Mouse (Mus musculus): ENCODE measurements around the gene Senp3. TPM values are rescaled to one million over a fixed set of nuclear protein-coding genes. Genes with fewer than 3 reads are reported as not detected.
"Not testable (repeated sequence)": the region's sequence is repeated elsewhere in the genome, so short reads cannot be mapped to it uniquely, and the experiment has no call there.

The Senp3 gene
- total RNA-seq, 2 experiments from 2014 or later, result 98.4 to 117 TPM

DNA sequence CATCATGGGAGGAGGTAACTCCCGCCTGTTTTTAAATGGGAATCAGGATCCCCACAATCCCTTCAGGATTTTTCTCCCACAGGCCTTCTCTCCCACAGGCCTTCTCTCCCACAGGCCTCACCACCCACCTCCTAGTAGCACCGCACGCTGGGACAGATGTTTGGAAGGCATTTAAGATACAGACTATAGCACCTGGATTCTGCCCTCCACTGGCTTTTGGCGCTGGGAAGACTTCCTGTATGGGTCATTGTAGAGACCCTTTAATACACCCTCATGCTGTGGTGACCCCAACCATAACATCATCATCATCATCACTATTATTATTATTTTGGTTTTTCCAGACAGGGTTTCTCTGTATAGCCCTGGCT, 25.6 kb upstream of the Senp3 start:
- no peak for ATAC-seq (replicated peaks; ENCODE audit: low FRiP score, low TSS enrichment, poor library complexity, severe bottlenecking)

DNA sequence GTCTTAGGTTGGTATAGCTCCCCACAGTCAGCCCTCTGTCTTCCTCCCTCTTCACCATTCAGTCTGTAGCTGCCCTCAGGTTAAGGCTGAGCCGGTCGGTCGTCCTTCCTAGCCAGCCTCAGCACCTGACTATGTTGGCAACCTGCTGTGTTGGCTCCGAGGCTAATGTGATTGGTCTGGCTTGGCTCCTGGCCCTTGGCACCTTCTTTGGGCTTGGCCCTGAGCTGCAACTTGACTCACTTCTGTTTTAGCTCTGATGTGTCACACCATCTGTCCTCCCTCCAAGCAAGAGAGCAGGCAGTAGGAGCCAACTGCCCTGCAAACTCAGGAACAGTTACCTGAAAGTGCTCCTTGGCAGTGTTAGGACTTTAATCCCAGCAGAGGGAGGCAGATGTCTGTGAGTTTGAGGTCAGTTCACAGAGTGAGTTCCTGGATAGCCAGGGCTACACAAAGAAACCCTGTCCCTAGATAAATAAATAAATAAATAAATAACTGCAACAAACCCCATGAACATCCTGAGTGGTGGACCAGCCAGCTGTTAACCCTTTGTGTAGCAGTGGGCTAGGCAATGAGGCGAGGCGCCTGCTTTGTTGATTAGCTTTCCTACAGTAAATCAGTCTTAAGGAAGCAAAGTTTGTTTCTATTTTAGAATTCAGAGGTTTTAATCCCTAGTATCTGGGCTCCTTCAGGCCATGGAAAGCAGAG, 25.0 kb upstream of the Senp3 start:
- 0 out of 2 replicates have a peak, but pooled peaks have one; percentile 36 for ATAC-seq (replicated peaks; ENCODE audit: low FRiP score, low TSS enrichment, poor library complexity, severe bottlenecking)

DNA sequence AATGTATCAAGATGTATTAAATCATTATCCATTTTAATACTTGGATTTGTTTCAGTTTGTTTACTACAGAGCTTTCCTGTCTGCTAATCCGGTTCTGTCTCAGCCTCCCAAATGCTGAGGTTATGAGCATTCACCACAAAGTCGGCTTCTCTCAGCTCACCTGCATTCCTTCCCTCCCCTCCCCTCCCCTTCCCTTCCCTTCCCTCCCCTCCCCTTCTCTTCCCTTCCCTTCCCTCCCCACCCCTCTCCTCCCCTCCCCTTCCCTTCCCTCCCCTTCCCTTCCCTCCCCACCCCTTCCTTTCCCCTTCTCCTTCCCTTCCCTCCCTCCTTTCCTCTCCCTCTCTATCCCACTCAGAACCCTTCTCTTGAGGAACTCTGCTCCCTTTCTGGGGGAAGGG, 22.7 kb upstream of the Senp3 start:
- ATAC-seq (replicated peaks; ENCODE audit: low FRiP score, low TSS enrichment, poor library complexity, severe bottlenecking), result no peak

DNA sequence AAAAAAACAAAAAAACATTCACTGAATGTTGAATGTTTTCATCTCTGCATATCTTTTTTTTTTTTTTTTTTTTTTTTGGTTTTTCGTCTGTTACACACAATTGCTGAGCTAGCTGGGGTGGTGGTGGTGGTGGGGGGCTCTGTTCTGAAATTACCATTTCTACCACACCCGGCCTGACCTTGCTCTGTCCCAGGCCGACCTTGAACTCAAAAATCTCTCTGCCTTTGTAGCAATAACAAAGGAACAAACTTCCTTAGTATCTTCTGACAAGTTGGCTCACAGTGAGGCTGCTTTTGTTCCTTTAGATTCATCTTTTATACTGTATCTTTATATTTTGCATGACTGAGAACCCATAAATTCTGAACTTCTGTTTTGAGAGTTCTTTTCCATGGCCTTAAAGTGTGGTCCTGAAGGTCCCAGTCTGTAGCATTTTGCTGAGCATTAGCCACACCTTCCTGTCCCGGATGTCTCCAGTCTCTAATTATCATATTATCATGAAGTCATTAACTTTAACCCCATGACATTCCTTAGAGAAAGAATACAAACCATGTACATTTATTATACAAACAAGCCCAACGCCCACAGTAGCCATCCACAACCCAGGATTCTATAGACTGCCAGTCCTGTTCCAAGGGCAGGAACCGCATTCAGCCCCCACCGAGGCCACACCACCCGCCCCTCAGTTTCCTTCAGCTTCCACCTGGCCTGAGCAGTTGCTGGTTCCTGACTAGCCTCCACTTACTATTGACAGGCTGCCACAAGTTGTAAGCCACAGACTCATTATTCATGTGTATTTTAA, 22.1 kb upstream of the Senp3 start:
- ATAC-seq (replicated peaks; ENCODE audit: low FRiP score, low TSS enrichment, poor library complexity, severe bottlenecking), result no peak

DNA sequence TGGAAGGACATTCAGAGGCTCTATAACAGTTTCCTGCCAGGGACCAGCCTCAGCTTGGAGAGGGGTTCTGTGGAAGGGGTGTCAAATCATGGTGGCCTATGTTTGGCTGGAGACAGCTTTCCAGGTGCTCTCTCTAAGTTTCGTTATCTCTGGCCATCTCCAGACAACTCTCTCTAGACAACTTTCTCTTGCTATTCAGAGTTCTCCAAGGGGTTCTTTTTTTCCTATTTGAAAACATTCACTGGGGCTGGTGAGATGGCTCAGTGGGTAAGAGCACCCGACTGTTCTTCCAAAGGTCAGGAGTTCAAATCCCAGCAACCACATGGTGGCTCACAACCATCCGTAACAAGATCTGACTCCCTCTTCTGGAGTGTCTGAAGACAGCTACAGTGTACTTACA, 21.5 kb upstream of the Senp3 start:
- ATAC-seq (replicated peaks; ENCODE audit: low FRiP score, low TSS enrichment, poor library complexity, severe bottlenecking), result not testable (repeated sequence)

DNA sequence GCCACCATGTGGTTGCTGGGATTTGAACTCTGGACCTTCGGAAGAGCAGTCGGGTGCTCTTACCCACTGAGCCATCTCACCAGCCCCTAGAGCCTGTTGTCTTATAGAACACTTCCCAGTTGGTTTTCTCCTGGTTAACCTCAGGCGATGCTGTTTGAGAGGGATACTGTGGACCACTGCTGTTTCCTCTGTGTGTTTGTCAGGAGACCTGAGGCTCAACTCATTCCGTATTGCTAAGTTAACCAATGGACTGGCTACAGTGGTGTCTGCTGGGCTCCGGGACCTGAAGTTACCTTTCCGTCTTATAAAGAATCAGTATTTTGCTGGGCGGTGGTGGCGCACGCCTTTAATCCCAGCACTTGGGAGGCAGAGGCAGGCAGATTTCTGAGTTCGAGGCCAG, 21.0 kb upstream of the Senp3 start:
- ATAC-seq (replicated peaks; ENCODE audit: low FRiP score, low TSS enrichment, poor library complexity, severe bottlenecking), result not testable (repeated sequence)

DNA sequence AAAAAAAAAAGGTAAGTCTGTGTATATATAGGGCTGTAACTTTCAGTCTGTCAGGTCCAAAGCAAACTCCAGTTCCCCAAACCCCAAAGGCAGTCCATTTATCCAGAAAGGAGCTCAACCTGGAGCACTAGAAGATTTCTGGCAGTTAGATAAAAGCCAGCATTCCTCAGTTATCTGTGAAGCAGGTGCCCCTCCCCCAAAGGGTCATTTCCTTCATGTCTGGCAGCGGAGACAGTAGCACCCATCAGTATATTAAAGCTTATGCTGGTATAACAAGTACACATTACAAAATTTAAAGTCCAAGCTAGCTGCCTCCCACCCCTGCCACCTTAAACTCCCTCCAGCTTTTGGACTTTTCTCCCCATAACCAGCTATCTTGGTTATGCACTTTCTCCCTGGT, 17.7 kb upstream of the Senp3 start:
- no peak for ATAC-seq (replicated peaks; ENCODE audit: low FRiP score, low TSS enrichment, poor library complexity, severe bottlenecking)

DNA sequence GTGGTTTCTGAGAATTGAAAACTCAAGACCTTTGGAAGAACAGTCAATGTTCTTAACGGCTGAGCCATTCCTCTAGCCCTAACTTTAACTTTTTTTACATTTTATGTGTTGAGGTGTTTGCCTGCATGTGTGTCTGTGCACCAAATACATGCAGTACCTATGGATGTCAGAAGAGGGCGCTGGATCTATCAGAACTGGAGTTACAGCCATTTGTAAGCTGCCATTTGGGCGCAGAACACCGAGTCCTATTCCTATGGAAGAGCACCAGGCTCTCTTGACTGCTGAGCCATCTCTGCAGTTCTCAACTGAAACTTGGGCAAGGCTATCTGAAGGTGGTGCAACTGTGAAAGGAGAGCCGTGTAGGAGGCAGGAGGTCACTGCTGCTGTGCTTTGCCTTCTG, 16.7 kb upstream of the Senp3 start:
- no peak for ATAC-seq (replicated peaks; ENCODE audit: low FRiP score, low TSS enrichment, poor library complexity, severe bottlenecking)

DNA sequence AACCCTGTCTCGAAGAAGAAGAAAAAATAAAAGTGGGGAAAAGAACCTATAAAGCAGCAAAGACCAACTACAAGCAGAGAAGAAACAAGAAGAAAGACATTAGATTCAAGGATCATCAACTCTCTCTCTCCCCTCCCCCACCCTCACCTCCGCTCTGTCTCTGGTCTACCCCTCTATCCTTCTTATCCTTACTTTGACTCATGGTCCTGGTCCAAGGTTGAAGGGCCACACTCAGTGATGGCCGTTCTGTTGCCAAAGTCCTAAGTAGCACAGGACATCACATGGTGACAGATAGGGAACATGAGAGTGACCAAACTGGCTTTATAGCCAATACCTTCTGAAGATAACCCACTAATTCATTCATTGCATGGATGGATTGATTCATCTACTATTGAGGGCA, 15.5 kb upstream of the Senp3 start:
- no peak for ATAC-seq (replicated peaks; ENCODE audit: low FRiP score, low TSS enrichment, poor library complexity, severe bottlenecking)

DNA sequence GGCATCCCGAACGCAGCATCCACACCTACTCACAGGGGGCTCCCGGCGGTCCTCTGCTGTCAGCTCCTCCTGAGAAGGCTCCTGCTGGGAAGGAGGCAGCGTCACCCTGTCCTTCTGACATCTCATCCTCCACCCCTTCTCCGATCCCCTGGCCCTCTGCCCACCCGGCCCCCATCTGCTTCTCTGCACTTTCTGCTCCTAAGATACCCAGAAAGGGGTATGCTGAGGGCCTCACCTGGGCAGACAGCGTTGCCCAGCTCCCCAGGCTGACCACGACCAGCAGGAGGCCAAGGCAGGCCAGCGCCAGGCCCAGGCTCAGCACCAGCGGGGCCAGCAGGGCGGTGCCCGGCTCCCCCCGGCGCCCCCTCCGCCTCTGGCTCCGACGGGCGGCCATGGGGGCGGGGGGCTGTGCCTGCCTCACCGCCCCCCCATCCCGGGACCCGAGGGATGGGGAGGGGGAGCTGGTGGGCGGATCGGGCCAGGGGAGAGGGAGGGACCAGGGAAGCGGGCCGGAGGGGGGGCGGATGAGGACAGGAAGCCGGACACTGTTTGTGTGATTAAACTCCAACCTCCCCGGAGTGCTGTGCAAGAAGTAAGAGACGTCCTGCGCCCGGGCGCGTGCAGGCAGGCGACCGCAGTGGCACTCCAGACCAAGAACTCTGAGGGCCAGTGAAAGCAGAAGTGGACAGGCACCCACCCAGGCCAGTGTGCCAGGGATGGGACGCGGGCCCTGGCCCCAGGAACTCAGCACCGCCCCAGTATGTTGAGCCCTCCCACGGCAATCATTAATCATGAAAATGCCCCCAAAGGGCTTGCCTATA, 13.7 kb upstream of the Senp3 start, which contains the start of the genes Tnfsf12 and Tnfsfm13:
TSS of gene Tnfsf12 (minus strand) at position 489 of the 821 bp plus-strand sequence.
TSS of gene Tnfsfm13 (minus strand) at position 738 of the 821 bp plus-strand sequence.
- peak; percentile 21; the same call in 1 of the 2 replicates for ATAC-seq (replicated peaks; ENCODE audit: low FRiP score, low TSS enrichment, poor library complexity, severe bottlenecking)

DNA sequence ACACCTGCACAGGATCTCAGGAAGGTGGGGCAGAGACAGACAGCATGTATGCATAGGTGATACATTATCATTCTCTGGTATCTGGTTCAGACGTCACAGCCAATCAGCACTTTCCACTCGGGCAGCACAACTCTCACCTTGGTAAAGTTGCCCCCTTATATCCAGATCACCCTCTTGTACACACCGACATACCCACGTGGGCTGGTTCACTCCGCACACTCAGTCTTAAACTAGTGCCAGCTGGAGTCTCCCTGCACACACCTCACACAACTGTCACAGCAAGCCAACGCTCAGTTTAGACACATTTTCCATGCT, 13.1 kb upstream of the Senp3 start:
- 0 out of 2 replicates have a peak, but pooled peaks have one; percentile 11 for ATAC-seq (replicated peaks; ENCODE audit: low FRiP score, low TSS enrichment, poor library complexity, severe bottlenecking)

DNA sequence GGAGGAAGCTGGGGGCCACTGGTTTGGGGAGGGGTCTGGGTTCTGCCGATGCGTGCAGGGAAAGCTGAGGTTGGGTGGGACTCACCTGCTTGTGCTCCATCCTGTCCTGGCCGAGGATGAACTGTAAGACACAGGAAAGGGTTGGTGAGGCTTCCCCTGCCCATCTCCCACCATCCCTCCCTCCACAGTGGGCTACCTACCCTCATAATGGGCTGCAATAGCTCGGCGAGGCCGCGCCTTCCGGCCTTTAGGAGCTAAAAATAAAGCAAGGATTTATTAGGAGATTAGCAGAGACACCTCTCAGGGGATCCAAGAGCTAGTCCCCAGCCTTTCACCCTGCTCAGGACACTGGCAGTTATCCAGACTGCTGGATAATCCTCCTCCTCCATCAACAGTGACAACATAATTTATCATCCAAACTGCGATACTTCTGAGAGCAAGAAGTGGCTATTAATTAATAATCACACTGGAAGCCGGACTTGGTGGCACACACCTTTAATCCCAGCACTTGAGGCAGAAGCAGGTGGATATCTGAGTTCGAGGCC, 11.6 kb upstream of the Senp3 start:
- ATAC-seq (replicated peaks; ENCODE audit: low FRiP score, low TSS enrichment, poor library complexity, severe bottlenecking), result no peak

DNA sequence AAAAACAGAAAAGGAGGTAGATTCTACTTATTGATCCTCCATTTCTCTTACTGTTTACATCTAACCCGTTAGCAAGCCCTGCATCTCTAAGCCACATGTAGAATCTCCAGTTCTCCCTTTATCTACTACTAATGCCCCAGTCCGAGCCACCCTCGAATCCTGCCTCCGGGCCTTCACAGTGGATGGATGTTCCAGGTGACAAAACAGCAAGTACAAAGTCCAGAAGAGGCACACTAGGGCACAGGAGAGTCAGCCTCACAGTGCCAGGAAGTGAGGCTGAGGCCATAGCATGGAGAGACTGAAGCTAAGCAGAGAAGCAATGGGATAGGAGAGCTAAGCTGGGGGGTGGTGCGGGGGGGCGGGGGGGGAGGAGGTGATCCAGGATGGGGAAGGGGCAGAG, 11.0 kb upstream of the Senp3 start:
- ATAC-seq (replicated peaks; ENCODE audit: low FRiP score, low TSS enrichment, poor library complexity, severe bottlenecking), result no peak

DNA sequence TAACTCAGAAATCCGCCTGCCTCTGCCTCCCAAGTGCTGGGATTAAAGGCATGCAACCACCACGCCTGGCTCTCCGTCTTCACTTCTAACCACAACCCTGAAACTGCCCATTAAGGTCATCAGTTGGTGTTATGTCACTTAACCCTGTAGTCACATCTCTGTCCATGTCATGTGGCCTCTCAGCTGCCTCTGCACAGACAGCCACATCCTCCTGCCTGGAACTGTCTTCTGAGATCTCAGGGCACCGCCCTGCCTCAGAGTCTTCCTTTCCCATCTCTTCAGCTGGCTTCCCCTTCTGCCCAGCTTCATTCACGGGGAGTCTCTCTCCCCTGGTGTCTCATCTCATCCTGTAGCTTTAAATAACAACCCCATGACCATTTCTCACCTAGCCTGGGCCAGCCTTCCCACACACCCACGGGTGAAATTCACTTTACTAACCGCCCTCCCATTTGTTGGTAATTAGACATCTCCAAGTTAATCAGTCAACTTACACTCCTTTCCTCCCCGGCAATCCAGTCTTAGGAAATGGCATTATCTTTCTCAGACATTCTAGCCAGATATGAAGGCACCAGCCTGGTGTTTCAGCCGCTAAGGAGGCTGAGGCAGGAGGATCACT, 10.4 kb upstream of the Senp3 start:
- no peak for ATAC-seq (replicated peaks; ENCODE audit: low FRiP score, low TSS enrichment, poor library complexity, severe bottlenecking)

DNA sequence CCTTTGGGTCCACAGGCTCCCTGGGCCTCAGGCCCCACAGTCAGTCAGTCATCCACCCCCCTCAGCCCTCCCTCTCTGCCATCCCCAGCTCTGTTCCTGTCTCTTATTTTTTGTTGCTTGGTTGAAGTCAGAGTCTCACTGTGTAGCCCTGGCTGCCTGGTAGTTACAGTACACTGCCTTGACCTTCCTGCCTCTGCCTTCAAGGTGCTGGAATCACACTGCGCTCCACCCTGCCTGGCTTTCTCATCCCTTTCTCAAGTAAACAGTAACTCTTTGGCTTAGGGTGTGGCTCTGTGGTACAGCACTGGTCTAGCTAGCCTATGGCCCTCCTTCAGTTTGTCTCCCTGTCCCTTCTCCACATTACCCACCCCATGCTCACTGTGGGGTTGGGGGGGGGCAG, 8.0 kb upstream of the Senp3 start:
- ATAC-seq (replicated peaks; ENCODE audit: low FRiP score, low TSS enrichment, poor library complexity, severe bottlenecking), result no peak

DNA sequence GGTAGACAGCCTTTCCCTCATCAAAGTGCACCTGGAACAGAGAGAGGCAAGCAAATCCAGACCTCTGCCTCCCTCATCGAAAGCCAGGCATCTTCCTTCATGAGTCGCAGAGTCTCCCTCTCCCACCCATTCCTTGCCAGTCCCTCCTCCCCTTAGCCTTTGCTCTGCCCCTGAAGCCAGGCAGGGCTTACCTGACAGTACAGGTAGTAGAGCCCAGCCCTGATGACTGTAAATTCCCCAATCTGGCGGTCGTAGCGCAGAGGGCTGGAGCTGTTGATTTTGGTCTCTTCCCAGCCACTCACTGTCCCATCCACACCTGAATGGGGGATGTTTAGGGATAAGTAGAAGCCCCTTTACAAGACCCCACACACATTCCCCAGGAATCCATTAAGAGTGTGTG, 5.2 kb upstream of the Senp3 start:
- ATAC-seq (replicated peaks; ENCODE audit: low FRiP score, low TSS enrichment, poor library complexity, severe bottlenecking), result no peak

DNA sequence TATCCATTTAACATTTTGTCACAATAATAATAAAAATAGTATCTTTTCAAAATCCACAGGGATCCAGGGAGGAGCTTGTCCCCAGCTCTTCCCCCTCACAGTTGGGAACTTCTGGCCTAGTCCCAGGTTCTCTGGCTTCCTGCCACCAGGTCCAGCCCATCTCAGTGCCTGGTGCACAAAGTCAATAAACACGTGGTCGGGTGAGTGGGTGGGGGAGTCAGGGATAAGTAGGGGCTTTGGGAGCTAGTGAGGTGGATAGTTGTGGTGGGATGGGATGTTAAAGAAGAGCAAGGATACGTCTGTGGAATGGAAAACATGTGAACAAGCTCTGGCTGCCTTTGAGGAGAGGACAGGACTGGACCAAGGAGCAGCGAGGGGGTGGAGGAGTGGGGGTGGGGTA, 4.5 kb upstream of the Senp3 start:
- ATAC-seq (replicated peaks; ENCODE audit: low FRiP score, low TSS enrichment, poor library complexity, severe bottlenecking), result no peak

DNA sequence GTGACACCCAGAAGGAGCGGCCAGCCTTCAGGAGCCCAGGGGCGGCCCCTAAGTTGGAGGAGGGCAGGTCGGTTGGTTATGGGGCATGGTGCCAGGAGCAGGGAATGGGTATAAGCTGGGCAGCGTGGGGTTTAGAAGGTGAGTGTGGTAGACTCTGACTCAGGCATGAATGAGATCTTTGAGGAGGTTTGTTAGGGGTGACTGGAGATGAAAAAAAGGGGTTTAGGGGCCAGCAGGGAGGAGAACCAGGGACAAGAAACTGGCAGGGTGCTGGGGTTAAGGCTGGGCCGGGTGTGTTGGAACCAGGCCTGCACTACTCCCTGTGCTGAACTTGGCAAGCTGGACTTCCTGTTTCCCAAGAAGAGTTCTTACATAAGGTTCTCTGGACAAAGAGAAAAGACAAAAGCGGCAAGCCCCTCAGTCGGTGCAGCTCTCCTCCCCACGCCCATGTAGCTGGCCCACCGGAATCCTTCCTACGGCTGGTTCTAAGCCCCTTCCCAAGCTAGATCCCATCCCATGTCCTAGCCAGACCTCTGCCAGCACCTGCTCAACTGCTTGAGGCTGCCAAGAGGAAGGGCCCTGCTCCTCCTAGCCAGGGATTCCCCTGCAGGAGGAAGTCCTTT, 3.8 kb upstream of the Senp3 start, which contains the start of gene Tnfsf13:
TSS of gene Tnfsf13 (minus strand) at position 259 of the 623 bp plus-strand sequence.
- peak; percentile 49 for ATAC-seq (replicated peaks; ENCODE audit: low FRiP score, low TSS enrichment, poor library complexity, severe bottlenecking)

DNA sequence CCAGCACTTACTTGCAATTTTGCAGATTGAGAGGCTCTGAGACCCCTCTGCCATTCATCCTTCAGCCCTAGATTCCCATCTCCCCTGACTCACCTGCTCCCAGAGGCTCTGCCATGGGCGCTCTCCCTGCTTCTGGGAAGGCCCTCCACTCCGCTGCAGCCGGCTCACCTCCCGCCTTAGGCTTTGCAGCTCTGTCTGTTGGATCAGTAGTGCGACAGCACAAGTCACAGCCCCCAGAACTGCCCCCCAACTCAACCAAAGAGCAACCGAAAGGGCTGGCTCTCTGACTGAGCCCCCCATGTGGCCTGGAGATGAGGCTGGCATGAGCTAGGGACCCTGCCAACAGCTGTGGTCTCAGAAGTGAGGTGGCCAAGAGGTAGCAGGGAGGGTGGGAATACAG, 3.1 kb upstream of the Senp3 start:
- ATAC-seq (replicated peaks; ENCODE audit: low FRiP score, low TSS enrichment, poor library complexity, severe bottlenecking), result no peak
